Mouse (Mus musculus) heart, adult 2 months (tissue): ENCODE data around the gene Rtbdn.

Experiments
- CTCF ChIP-seq: fragments of 200-600 bp; IDR thresholded peaks from 2 replicates; pipeline ENCODE4 v1.8.1; 2022; ENCODE audit warnings: antibody characterized with exemption, mild to moderate bottlenecking, moderate library complexity
- POLR2A ChIP-seq: fragments of 200-500 bp; IDR thresholded peaks from 2 replicates; pipeline ENCODE4 v1.6.1; 2011; ENCODE audit warnings: mild to moderate bottlenecking, low read depth, low read length, control low read depth; ENCODE audit not compliant: insufficient read depth

DNA sequence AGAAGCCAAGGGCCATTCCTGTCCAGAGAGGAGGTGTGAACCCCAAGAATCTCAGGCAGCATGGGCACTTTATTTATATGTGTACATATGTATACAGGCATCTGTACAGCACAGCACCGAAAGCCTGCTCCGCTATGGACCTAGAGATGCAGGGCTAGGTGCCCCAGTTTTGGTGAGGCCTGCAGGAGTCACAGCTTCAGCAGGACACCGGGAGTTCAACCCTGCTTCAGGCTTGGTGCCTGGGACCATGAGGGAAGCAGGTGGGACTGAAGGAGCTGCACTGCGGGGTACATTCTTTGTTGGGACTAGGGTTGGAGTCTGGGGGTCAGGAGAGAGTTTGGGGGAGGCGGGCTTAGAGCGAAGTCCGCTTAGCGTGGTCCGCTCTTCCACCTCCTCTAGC is 34.9 kb upstream of the Rtbdn start:
- no peak for TF ChIP-seq CTCF
- TF ChIP-seq POLR2A, result no peak
